Mouse (Mus musculus) spleen, adult 2 months (tissue): ENCODE measurements around the gene Racgap1.

Experiments used
- CTCF ChIP-seq: fragments of 200-500 bp; IDR thresholded peaks from 2 replicates; pipeline ENCODE4 v1.5.1; 2011; ENCODE audit warnings: mild to moderate bottlenecking, inconsistent platforms; ENCODE audit not compliant: insufficient read depth, insufficient read length, insufficient replicate concordance; ENCODE audit errors: extremely low read depth
- POLR2A ChIP-seq: fragments of 200-500 bp; IDR thresholded peaks from 2 replicates; pipeline ENCODE4 v1.6.1; 2011; ENCODE audit warnings: low read depth, low read length, inconsistent platforms

- TF ChIP-seq POLR2A, result no peak
- no peak for TF ChIP-seq CTCF
Observed at GRCm38 (mm10) chr15:99584407-99585202, 66.9 kb downstream of the Racgap1 start.
